Mouse (Mus musculus) right cerebral cortex, postnatal 10 days (tissue): Measurements from ENCODE around the gene Adm2.

Experiments
- DNase-seq, 2 experiments: peaks; one replicate each; pipeline ENCODE4 v3.0.0; 2021; ENCODE audit warnings: low spot score in 2 of 2

The Adm2 gene

DNA sequence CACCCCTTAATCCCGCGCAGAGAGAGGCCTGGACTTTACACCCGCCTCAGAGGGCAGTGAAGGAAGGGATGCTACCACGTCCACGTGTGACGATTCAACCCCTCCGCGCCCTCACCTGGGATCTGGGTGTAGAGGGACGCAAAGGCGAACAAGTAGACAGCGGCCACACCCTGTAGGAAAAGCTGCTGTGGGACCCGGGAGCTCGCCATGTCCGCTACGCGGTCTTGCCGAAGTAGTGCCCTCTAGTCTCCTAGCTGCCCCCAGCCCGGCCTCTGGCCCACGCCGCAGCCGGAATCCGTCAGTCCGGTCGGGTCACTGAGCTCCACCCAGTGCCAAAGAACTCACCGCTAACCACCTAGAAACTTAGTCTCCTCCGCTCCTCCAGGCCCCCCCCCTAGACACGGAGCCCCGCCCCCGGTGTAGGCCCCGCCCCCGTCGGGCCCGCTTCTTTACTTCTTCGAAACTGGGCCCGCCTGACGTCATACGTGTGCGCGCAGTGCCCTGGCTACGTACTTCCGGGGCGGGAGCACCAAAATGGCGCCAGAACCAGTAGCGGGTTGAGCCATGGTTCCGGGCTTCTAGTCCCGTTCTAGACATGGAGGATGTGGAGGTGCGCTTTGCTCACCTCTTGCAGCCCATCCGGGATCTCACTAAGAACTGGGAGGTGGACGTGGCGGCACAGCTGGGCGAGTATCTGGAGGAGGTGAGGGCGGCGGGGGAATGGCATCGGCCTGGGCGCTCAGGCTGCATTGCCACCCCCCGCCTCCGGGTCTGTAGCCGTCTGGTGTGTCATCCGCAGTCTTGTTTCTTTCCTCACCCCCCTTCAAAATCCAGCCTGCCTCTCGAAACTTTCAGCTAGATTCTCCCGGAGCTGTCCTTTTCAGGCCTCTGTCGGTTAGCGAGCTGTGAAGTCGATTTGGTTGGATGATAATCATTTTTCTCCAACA, 33.0 kb downstream of the Adm2 start, which contains the start of the genes Lmf2 and Ncaph2:
Gene Lmf2 (minus strand): TSS at position 419 of the 947 bp plus-strand sequence.
Gene Ncaph2 (plus strand): TSS at position 479 of the 947 bp plus-strand sequence.
- peak; percentile 96 for DNase-seq

- DNase-seq, result peak; percentile 91 to 93
Measured at GRCm38 (mm10) chr15:89356372-89356771, 33.9 kb downstream of the Adm2 start.

- no peak for DNase-seq
Measured at GRCm38 (mm10) chr15:89358784-89359183, 36.3 kb downstream of the Adm2 start.

- DNase-seq, result no peak
Measured at GRCm38 (mm10) chr15:89363051-89363450, 40.5 kb downstream of the Adm2 start.

- DNase-seq, result no peak
Measured at GRCm38 (mm10) chr15:89365141-89365551, 42.6 kb downstream of the Adm2 start.

DNA sequence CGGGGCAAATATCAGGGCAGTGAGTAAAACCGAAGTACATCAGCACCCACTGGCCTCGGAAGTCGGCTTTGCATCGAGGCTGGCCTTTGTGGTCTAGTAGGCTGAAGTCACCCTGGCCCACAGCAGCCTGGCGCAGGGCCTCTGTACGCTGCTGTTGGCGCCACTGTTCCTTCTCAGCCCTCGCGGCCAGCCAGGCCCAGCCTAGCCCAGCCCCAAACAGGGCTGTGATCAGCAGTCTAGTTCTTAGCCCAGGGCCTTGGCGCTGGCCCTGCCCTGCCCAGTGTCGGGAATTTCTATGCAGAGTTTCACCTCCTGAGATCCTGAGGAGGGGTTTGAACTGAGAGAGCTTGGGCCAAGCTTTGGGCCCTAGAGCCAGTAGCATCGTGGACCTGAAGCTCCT, 49.5 kb downstream of the Adm2 start:
- no peak for DNase-seq

DNA sequence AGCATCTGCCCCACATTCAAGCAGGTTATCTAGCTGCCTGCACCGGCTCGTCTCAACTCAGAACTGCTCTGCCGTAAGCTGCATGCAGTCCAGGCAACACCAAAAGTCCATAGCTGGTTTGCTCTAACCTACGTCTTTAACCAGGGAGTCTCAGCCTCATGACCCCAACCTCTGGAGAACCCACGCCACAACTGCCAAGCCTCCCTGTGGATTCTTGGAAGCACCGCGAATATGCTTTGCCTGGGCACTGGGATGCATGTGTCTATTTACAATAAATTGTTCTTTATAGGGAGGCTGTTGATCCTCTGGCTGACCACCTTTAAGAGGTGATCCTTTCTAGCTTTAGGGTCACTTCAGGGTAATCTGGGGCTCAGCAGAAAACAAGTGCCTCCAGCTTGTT, 50.0 kb downstream of the Adm2 start:
- DNase-seq, result no peak

DNA sequence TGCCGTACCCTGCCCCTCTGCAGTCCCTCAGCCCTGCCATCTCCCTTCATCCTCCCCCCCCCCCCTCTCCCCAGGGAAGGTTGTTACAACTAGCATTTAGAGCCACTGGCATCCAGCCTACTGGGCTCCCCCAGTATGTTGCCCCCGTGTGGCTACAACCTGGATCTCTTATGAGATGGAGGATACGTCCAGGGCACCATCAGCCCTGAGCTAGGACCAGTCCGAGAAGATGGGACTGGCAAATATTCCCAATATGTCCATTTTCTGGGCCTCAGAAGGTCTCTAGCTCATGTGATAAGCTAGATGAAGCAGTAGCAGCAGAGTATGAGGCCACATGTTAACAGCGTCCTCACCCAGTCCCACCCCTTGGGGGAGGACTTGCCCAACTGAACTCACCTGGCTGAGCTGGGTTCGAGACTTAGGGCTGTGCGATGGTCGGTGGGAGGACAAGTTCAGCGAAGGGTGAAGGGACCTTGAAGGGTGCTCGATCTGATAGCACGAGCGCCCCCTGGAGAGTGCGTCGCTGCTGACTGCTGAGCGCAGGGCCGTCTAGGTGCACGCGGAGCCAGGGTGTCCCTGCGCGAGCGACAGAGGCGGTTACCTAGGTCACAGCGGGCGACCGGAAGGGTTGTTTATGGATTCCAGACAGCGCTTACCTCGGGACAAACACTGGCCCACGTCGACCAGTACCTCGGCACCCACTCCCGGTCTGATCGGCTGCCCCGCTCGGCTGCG, 50.7 kb downstream of the Adm2 start:
- peak; percentile 88 to 90 for DNase-seq

- peak; percentile 94 to 95 for DNase-seq
Measured at GRCm38 (mm10) chr15:89373762-89374248, 51.3 kb downstream of the Adm2 start, which contains the start of gene Sco2. TSS of gene Sco2 (minus strand) at chr15:89373846.
